Mouse (Mus musculus) MEL (cell line): ENCODE data around the gene Nxpe5.
A peak's percentile ranks its signal among the peaks of the same experiment; 100 is the strongest.

Source experiments
- BHLHE40 ChIP-seq: IDR thresholded peaks from 2 replicates; pipeline ENCODE4 v1.6.1; 2012; ENCODE audit warnings: low read depth, mild to moderate bottlenecking, inconsistent platforms, low read length, improper control_type of control experiment, borderline replicate concordance
- CTCF ChIP-seq, 3 experiments: IDR thresholded peaks in 2 of 3; conservative IDR thresholded peaks in 1 of 3; 2 replicates each; pipeline ENCODE4 v1.5.1; 2011 to 2012; ENCODE audit warnings: low read length in 3 of 3, low read depth in 2 of 3, mild to moderate bottlenecking in 2 of 3, improper control_type of control experiment in 1 of 3, inconsistent platforms in 1 of 3, mixed read lengths in 1 of 3, moderate library complexity in 1 of 3; ENCODE audit not compliant: control insufficient read depth in 1 of 3, insufficient read depth in 1 of 3, poor library complexity in 1 of 3, severe bottlenecking in 1 of 3
- E2F4 ChIP-seq: IDR thresholded peaks from 2 replicates; pipeline ENCODE4 v1.6.1; 2011; ENCODE audit warnings: low read depth, low read length, improper control_type of control experiment, borderline replicate concordance
- ELF1 ChIP-seq: IDR thresholded peaks from 2 replicates; pipeline ENCODE4 v1.6.1; 2014; ENCODE audit warnings: low read depth, mild to moderate bottlenecking, inconsistent platforms, low read length, improper control_type of control experiment, moderate library complexity
- EP300 ChIP-seq, 2 experiments: IDR thresholded peaks; 2 replicates each; pipeline ENCODE4 v1.6.1; 2011; ENCODE audit warnings: improper control_type of control experiment in 2 of 2, low read length in 2 of 2, low read depth in 1 of 2, mild to moderate bottlenecking in 1 of 2
- HCFC1 ChIP-seq: IDR thresholded peaks from 2 replicates; pipeline ENCODE4 v1.6.1; 2012; ENCODE audit warnings: low read depth, mild to moderate bottlenecking, inconsistent platforms, low read length, improper control_type of control experiment, moderate library complexity
- JUND ChIP-seq: IDR thresholded peaks from 2 replicates; pipeline ENCODE4 v1.6.1; 2011; ENCODE audit warnings: low read depth, mild to moderate bottlenecking, improper control_type of control experiment, low read length
- POLR2A ChIP-seq, 2 experiments: IDR thresholded peaks; 2 replicates each; pipeline ENCODE4 v1.6.1; 2011 to 2012; ENCODE audit warnings: low read length in 2 of 2, mild to moderate bottlenecking in 2 of 2, control low read depth in 1 of 2, improper control_type of control experiment in 1 of 2, low read depth in 1 of 2, moderate library complexity in 1 of 2; ENCODE audit not compliant: control insufficient read depth in 1 of 2, insufficient read depth in 1 of 2, poor library complexity in 1 of 2
- SIN3A ChIP-seq: IDR thresholded peaks from 2 replicates; pipeline ENCODE4 v1.6.1; 2012; ENCODE audit warnings: low read length, improper control_type of control experiment, inconsistent platforms
- UBTF ChIP-seq: IDR thresholded peaks from 2 replicates; pipeline ENCODE4 v1.6.1; 2012; ENCODE audit warnings: low read depth, mild to moderate bottlenecking, inconsistent platforms, low read length, improper control_type of control experiment, moderate library complexity, borderline replicate concordance; ENCODE audit not compliant: insufficient read depth
- ZKSCAN1 ChIP-seq: IDR thresholded peaks from 2 replicates; pipeline ENCODE4 v1.6.1; 2012; ENCODE audit warnings: low read depth, mild to moderate bottlenecking, inconsistent platforms, low read length, improper control_type of control experiment, moderate library complexity

- TF ChIP-seq CTCF (IDR thresholded peaks at IDR 0.05 in 2 of 3, conservative IDR thresholded peaks at IDR 0.05 in 1 of 3; ENCODE audit: control insufficient read depth in 1 of 3, insufficient read depth in 1 of 3, low read depth in 2 of 3, low read length in 3 of 3, poor library complexity in 1 of 3, severe bottlenecking in 1 of 3): no peak
- TF ChIP-seq ELF1: no peak
- TF ChIP-seq JUND: no peak
- no peak for TF ChIP-seq UBTF
- peak; percentile 66 for TF ChIP-seq SIN3A
- TF ChIP-seq POLR2A (IDR thresholded peaks at IDR 0.05; ENCODE audit: control insufficient read depth in 1 of 2, insufficient read depth in 1 of 2, low read depth in 1 of 2, low read length in 2 of 2, poor library complexity in 1 of 2): no peak; a peak in 1 of 4 replicates
- TF ChIP-seq BHLHE40: no peak; the same call in 1 of the 2 replicates
- TF ChIP-seq ZKSCAN1: no peak
- TF ChIP-seq HCFC1: peak; percentile 42; the same call in 1 of the 2 replicates
- TF ChIP-seq EP300 (IDR thresholded peaks at IDR 0.05; ENCODE audit: low read depth in 1 of 2, low read length in 2 of 2): peak; percentile 32 to 68
- no peak for TF ChIP-seq E2F4
These were observed 30.2 kb upstream of the Nxpe5 start for GRCm38 (mm10) chr5:138195463-138195862.
